Mouse (Mus musculus) layer of hippocampus, adult 11-12 months (tissue): ENCODE data around the gene Adora3.

Source experiments
- DNase-seq: peaks from one replicate; pipeline ENCODE4 v3.0.0; 2022; ENCODE audit warnings: low spot score

The Adora3 gene

DNA sequence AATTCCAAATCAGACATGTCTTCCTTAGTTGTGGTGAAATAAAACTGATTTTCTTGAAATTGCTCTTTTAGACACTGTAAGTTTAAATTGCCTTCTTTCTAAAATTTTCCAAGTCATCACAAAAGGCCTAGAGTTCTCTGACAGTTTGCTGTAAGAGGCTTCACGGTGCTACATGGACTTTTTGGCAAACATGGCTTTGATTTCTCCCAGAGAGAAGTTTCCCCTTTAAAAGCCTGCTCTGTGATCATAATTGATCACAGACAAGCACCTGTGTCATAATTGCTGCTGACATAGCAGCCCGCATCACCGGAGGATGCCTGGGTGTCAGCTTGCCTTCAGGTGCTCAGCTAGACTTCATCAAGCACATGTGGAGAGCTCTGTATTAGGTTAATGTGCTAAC, at the start of gene Adora3, which contains the start of gene Tmigd3:
Gene Adora3 (plus strand): TSS at position 301 of the 400 bp plus-strand sequence.
Gene Tmigd3 (plus strand): TSS at position 346 of the 400 bp plus-strand sequence.
- DNase-seq: no peak

- DNase-seq: no peak
These were observed 49.2 kb upstream of the Adora3 start for GRCm38 (mm10) chr3:105821504-105821903.

- DNase-seq: no peak
These were observed 47.0 kb upstream of the Adora3 start for GRCm38 (mm10) chr3:105823609-105824008.

GRCm38 (mm10) chr3:105824103-105824502, 46.6 kb upstream of the Adora3 start:
- no peak for DNase-seq

DNA sequence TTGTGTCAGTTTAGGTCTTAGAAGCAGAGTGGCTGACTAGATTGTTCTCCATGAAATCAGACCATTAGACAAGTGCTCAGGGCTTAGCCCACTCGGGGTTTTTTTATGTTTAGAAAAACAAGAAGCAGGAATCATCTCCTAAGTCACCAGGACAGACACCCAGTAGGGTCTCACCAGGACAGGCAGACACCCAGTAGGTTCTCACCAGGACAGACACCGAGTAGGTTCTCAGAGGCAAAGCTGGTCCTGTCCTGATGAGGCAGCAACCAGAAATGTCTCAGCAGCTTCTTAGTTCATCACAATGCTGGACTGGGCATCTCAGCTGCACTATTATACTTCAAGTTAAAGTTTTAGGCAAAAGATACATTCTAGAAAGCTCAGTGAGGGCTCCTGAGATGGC, 46.0 kb upstream of the Adora3 start:
- no peak for DNase-seq

GRCm38 (mm10) chr3:105825501-105826161, 45.0 kb upstream of the Adora3 start:
- no peak for DNase-seq

DNA sequence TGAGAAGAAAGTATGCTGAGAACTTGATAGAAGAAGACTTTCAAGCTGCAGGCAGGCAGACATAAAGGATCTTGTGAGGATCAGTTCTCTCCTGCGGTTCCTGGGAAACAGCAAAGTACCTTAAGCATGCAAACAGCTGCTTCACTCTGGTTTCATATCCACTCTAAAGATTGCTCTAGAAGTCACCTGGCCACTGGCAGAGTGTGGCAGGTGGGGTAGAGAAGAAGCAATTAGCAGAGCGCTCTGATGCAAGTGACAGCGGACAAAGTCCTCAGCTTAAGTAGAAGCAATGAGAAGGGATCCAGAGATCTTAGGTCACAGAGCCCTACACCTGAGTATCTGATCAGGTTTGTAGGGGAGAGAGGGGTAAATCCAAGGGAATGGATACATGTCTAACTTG, 39.1 kb upstream of the Adora3 start:
- DNase-seq: no peak

- no peak for DNase-seq
These were observed 34.8 kb upstream of the Adora3 start for GRCm38 (mm10) chr3:105835875-105836274.

DNA sequence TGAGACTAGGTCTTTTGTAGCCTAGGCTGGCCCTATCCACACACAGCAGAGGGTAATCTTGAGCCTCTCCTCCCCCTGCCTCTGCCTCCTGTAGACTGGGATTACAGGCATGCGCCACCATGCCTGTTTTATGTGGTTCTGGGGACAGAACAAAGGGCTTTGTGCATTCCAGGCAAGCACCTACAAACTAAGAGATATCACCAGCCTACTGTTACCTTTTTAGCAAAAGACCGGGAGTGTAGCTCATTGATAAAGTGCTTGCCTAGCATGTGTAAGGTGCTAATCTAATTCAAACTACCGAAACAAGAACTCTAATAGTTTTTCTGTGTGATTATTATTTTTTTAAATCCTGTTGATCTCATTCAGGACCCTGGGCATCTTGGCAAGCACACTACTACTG, 33.8 kb upstream of the Adora3 start:
- DNase-seq: no peak

DNA sequence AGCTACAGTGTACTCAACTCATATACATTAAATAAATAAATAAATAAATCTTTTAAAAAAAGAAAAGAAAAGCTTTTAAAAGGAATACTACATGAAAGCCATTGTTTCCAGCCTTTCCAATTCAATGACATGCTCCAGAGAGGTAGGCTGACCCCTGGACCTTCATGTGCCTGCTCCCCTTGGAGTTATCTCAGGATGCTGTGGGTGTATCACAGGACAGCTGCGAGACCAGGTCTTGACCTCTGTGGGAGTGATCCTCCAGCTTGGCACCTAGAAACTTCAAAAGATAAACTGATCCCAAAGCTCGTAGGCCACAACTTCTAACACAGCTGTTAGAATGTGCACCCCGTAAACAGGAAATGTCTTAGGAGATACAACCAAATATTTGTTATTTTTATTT, 32.0 kb upstream of the Adora3 start:
- DNase-seq: no peak

DNA sequence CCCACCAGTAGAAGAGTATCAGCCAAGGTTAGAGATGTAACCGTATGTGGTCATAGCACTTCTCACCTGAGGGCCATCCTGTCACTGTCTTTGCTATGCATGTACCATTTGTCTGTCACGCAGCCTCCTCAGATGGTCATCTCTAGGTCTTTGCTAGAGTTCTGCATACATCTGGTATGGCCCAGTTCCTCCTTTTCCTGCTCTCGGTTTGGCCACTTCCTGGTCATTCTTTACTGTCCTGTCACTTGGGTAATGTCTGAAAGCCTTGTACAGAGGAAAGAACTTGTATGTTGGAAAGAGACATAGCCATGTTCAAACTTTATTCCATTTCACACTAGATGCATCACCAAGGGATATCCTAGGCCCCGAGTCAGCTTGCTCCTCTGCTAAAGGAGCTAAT, 30.8 kb upstream of the Adora3 start:
- DNase-seq: no peak

DNA sequence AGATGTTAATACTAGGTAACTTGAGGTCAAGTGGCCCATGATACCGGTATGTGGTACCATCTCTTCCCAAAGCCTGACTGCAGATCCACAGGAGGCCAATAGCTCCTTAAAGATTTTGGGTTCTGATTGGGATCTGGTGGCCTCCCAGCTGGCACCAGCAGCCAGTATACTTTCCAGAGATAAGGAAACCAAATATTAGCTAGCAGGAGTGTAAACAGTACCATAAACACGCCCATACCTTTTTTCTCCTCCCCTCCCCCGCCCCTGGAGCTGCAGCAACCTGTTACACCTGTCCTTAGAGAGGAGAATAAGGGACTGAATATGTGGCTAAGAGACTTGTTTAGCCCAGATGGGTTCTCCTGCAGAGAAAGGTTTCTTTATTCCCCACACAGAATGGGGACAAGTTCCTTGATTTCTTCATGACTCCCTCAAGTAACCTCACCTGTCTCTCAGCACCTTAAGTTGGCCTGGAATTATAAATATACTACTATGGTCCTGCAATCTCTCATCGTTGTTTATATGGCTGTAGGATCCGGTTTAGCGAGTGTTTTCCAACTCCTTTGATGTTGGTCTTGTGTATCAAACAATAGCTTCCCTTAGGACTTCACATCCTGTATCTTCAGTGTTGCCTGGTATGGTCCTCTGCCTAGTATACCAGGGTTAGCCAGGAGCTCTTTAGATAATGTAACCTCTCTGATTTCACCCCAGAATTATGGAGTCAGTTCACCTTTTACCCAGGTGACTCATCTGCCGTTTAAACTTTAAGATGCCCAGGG, 24.2 kb upstream of the Adora3 start:
- no peak for DNase-seq

DNA sequence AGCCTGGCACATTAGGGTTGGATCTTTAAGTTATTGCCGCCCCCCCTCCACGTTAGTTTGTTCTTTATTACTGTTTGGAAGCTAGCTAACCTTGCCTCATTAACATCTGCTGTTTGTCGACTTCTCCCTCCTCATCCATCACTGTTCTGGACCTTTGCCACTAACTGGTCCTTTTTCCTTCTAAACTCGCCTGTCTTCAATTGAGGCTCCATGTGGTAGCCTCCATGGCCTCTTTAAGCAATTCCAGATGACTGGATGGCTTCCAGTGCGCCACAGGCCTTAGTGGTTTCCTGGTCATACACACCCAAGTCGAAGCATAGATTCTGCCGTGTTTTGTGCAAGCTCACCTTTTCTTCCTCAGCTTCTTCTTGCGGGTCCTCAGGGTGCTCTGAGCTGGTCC, 16.9 kb upstream of the Adora3 start:
- no peak for DNase-seq

- peak; percentile 46 for DNase-seq
These were observed 15.9 kb upstream of the Adora3 start for GRCm38 (mm10) chr3:105854786-105855185.

- DNase-seq: no peak
These were observed 13.1 kb upstream of the Adora3 start for GRCm38 (mm10) chr3:105857513-105857912.

DNA sequence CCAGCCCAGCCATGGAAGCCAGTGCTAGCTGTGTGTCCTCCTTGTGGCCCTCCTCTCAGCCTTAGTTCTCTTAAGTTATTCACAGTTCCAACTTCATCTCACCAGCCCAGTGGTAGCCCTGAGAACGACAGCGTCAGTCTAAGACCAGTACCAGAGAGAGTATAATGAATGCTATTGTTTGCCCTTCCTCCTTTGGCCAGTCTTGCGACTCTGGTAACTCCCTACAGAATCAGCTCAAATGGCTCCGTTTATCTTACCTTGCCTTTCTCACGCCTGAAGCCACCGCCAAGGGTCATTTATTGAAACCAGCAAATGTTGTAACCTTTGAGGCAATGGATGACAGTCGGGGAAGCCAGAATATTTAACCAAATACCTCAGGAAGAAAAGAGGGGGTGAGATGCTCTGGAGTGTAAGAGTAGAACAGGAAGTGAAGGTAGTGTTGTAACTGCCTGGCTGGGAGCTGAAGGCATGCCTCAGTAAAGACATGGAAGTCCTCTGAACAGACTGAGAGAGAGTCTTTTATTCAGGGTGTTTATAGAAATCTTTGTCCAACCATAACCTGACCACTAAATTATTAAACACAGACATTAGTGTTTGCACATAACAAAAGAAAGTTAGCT, 8.8 kb upstream of the Adora3 start:
- DNase-seq: no peak

GRCm38 (mm10) chr3:105864123-105864522, 6.5 kb upstream of the Adora3 start:
- DNase-seq: no peak

GRCm38 (mm10) chr3:105865122-105865521, 5.5 kb upstream of the Adora3 start:
- no peak for DNase-seq

DNA sequence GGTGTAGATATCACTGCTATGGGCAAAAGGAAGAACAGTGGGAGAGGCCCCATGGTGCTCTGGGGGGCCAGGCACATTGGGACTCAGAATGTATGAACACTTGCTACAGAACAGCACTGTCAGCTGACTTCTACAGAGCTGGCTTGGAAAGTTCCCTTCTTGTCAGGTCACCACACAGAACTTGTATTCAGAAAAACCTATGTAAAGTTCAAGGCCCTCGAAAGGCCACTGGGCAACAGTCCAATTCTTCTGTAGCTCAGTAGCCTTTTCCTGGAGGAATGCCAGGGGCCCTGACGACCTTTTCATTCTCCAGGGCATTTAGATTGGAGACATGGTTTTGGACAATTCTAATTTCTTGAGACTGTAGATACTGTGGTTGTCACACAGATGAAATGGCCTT, 2.5 kb upstream of the Adora3 start:
- DNase-seq: no peak

GRCm38 (mm10) chr3:105872034-105872433, 1.4 kb downstream of the Adora3 start:
- no peak for DNase-seq

DNA sequence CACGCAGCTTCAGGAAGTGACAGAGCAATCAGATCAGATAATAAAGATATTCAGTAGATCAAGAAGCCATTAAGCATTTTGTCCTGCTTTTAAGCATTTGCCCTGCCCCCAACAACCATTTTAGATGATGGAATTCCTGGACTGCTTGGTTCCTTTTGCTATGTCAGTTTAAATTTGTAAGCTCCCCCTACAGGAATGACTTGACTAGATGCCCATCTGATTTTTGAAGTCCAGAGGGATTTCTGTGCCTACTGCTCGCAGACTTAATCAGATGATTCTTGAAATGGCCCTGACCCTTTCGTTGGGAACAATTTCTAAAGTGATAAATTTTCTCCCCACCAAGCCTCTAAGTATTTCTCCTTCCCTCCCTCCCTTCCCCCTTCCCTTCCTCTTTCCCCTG, 1.9 kb downstream of the Adora3 start:
- DNase-seq: no peak

DNA sequence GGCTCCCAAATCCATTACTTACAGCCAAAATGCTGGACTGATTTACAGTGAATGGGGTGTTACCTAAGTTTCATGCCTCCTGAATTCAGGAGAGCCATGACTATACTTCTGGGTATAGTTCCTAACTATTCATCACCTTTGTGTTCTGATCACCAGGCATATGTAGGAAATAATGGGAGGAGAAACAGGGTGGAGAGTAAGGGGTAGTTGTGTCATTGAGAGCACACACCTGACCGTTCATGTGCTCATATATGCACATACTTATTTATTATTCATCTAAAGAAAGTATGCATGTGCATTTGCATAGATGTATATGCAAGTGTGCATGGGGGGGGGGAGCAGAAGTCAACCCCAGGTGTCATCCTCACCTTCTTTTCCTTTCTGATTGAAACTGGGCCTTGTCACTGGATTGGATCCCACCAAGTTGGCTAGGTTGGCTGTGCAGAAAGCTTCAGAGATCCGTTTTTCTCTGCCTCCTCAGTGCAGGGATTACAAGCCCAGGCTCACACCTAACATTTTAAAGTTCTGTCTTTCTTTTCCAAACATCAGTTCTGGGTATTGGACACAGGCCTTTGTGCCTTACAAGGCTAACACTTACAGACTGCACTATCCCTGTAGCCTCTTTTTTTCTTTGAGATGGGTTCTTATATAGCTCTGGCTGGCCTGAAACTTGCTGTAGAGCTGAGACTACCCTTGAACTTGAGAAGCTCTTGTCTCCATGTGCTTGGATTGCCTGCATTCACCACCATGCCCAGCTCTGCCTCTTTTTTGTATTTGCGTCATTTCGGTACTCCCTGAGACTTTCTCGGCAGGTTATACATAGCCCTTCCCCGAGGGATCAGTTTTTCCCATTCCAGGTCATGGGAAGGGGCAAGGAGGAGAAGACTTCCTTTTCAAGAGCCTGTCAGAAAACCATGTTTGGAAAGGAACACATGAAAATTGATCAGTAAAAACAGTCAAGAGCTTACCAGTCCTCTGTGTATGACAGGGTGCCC, 3.1 kb downstream of the Adora3 start:
- no peak for DNase-seq
